Mouse (Mus musculus): ENCODE results near the gene Gm4553.
"Not testable (repeated sequence)": the region's sequence is repeated elsewhere in the genome, so short reads cannot be mapped to it uniquely, and the experiment has no call there.

Gm4553 gene

GRCm38 (mm10) chr7:142134206-142134995 is 31.1 kb downstream of the Gm4553 start:
- peak in 1 of 2 experiments; percentile 17 for DNase-seq (ENCODE audit: low spot score in 2 of 2)

DNA sequence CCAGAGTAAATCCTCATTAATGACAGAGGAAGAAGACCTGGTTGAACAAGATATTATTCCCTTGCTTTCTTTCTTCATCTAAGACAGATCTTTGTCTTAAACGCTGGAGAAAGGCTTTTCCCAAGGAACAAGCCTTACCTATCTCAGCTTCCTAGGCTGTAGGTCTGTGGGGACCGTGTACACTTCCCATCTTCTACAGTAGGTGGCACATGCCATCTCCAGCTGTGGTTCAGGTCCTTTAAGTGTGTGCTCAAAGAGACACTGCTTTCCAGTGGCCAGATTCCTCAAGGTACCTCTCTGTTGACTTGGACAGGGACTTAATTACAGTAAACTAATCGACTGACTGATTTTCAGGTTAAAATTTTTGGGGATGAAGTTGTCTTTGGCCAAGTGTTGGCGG is 36.7 kb downstream of the Gm4553 start:
- no peak for DNase-seq (ENCODE audit: low spot score in 2 of 2)

GRCm38 (mm10) chr7:142120629-142121028 is 44.9 kb downstream of the Gm4553 start, which contains the start of gene Gm45618:
TSS of gene Gm45618 (minus strand) at chr7:142120729.
- DNase-seq (ENCODE audit: low spot score in 2 of 2), result not testable (repeated sequence)

DNA sequence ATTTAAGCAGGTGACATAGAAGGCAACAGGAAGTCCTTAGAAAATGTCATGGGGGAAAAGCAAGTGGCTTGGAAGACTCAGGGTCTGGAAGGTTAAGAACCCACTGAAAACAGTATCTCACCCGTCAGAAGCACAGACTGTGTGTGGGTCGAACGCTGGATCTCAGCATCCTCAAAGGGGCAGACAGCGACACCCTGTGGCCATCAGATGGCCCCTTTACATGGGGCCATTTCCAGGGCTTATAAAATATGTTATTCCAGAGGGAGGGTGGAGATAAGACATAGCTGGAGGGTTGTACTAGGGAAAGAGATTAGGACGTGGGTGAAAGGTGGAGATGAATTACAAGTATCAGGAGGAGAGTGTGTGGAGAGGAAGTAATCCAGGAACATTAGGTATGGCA is 45.9 kb downstream of the Gm4553 start:
- no peak for DNase-seq (ENCODE audit: low spot score in 2 of 2)
